Mouse (Mus musculus) liver, embryonic 11.5 days (tissue): ENCODE results near the gene Asns. TPM values are rescaled to one million over a fixed set of nuclear protein-coding genes. Genes with fewer than 3 reads are reported as not detected.

ENCODE experiments used
- ATAC-seq: fragments of 200-750 bp; cut with Nextera tagmentation; replicated peaks from 2 replicates; pipeline ENCODE4 v1.8.0; 2017; ENCODE audit warnings: moderate number of reproducible peaks, mild to moderate bottlenecking, moderate TSS enrichment, moderate library complexity; ENCODE audit not compliant: low FRiP score
- DNase-seq: peaks from one replicate; pipeline ENCODE4 v3.0.0-alpha.2; 2017; ENCODE audit warnings: low spot score
- H3K27ac ChIP-seq: fragments of 300-500 bp; sonication (generic); 2 replicates; pipeline ENCODE4 v1.5.1; 2014; ENCODE audit warnings: mild to moderate bottlenecking, low read depth, low read length, control low read depth
- H3K27me3 ChIP-seq: fragments of 300-500 bp; sonication (generic); replicated peaks from 2 replicates; pipeline ENCODE4 v1.6.1; 2014; ENCODE audit warnings: low read length, mixed read lengths; ENCODE audit not compliant: control insufficient read depth, insufficient read depth
- H3K36me3 ChIP-seq: fragments of 300-500 bp; sonication (generic); 2 replicates; pipeline ENCODE4 v1.6.1; 2014; ENCODE audit warnings: mild to moderate bottlenecking, low read length, moderate library complexity, mixed read lengths; ENCODE audit not compliant: control insufficient read depth, insufficient read depth
- H3K4me1 ChIP-seq: fragments of 300-500 bp; sonication (generic); replicated peaks from 2 replicates; pipeline ENCODE4 v1.6.1; 2014; ENCODE audit warnings: low read length, mixed read lengths; ENCODE audit not compliant: control insufficient read depth, insufficient read depth
- H3K4me2 ChIP-seq: fragments of 300-500 bp; sonication (generic); 2 replicates; pipeline ENCODE4 v1.6.1; 2014; ENCODE audit warnings: mild to moderate bottlenecking, control low read depth, moderate library complexity
- H3K4me3 ChIP-seq: fragments of 300-500 bp; sonication (generic); 2 replicates; pipeline ENCODE4 v1.5.1; 2014; ENCODE audit warnings: low read depth, low read length, control low read depth
- H3K9ac ChIP-seq: fragments of 300-500 bp; sonication (generic); 2 replicates; pipeline ENCODE4 v1.6.1; 2014; ENCODE audit warnings: low read depth, low read length, control low read depth
- H3K9me3 ChIP-seq: fragments of 300-500 bp; sonication (generic); 2 replicates; pipeline ENCODE4 v1.6.1; 2016; ENCODE audit warnings: low read length, inconsistent platforms, mixed read lengths; ENCODE audit not compliant: control insufficient read depth
- WGBS: fragments of 180-500 bp; shearing (Covaris S2); extraction: QIAGEN DNeasy Blood & Tissue Kit; methylation state at CpG from one replicate; pipeline ENCODE4 v1.1.7; 2014; 5-methylcytosine and 5-hydroxymethylcytosine counted together
- polyA plus RNA-seq: library from polyadenylated mRNA; unstranded; fragments of >200 nt; fragmentation: Nextera tagmentation; extraction: Ambion mirVana; gene quantifications from 2 replicates; pipeline ENCODE4 v1.2.1, GENCODE M21; 2014

Gene Asns
- polyA plus RNA-seq, 1 experiment from 2014 or later, result 501 TPM

- no peaks in the 10 kb centered on the region for H3K9me3 ChIP-seq
- H3K4me2 ChIP-seq, result no peak overlapping the region
- H3K27ac ChIP-seq, result no peak overlapping the region
- H3K4me3 ChIP-seq, result no peak overlapping the region
- no peak for ATAC-seq
- no peaks in the 10 kb centered on the region for H3K27me3 ChIP-seq
- no peak for DNase-seq
- H3K36me3 ChIP-seq, result no peaks in the 10 kb centered on the region
- H3K9ac ChIP-seq, result no peak overlapping the region
- WGBS, result 59% methylated on average over 2 of the region's 2 CpGs
- no peaks in the 10 kb centered on the region; the same call in 1 of the 2 replicates for H3K4me1 ChIP-seq
These were observed 21.2 kb upstream of the Asns start for GRCm38 (mm10) chr6:7714230-7714629.

- Histone ChIP-seq H3K4me3 (no peak overlapping the region), H3K9me3 (no peaks in the 10 kb centered on the region), H3K9ac (no peak overlapping the region), H3K27ac (no peak overlapping the region), H3K4me1 (no peaks in the 10 kb centered on the region; the same call in 1 of the 2 replicates), H3K36me3 (no peaks in the 10 kb centered on the region), H3K4me2 (no peak overlapping the region), H3K27me3 (no peaks in the 10 kb centered on the region)
- DNase-seq, result no peak
- 71% methylated on average over 3 of the region's 3 CpGs for WGBS
- ATAC-seq, result no peak
These were observed 18.8 kb upstream of the Asns start for GRCm38 (mm10) chr6:7711837-7712330.

- Histone ChIP-seq H3K4me3 (no peak overlapping the region), H3K4me2 (no peak overlapping the region), H3K9ac (no peak overlapping the region), H3K4me1 (no peaks in the 10 kb centered on the region), H3K9me3 (no peaks in the 10 kb centered on the region), H3K27me3 (no peaks in the 10 kb centered on the region), H3K27ac (no peak overlapping the region), H3K36me3 (no peaks in the 10 kb centered on the region)
- WGBS, result 65% methylated on average over 3 of the region's 3 CpGs
- no peak for DNase-seq
- ATAC-seq, result no peak
These were observed 15.2 kb upstream of the Asns start for GRCm38 (mm10) chr6:7708246-7708645.

GRCm38 (mm10) chr6:7706796-7707195, 13.7 kb upstream of the Asns start:
- ATAC-seq, result no peak
- 64% methylated on average over 1 of the region's 1 CpGs for WGBS

GRCm38 (mm10) chr6:7697999-7698699, 5.1 kb upstream of the Asns start:
- H3K27me3 ChIP-seq, result no peaks in the 10 kb centered on the region
- no peak for DNase-seq
- H3K9ac ChIP-seq, result 0 out of 2 replicates have a peak overlapping the region, but pooled peaks have one; percentile 37
- ATAC-seq, result peak; percentile 88
- H3K4me1 ChIP-seq, result peaks cover 29% of the 10 kb centered on the region
- H3K4me2 ChIP-seq, result peak overlapping the region; percentile 59
- no peaks in the 10 kb centered on the region for H3K9me3 ChIP-seq
- peak overlapping the region; percentile 7; the same call in 1 of the 2 replicates for H3K4me3 ChIP-seq
- no peaks in the 10 kb centered on the region for H3K36me3 ChIP-seq
- WGBS, result 59% methylated on average over 6 of the region's 6 CpGs
- peak overlapping the region; percentile 94 for H3K27ac ChIP-seq

More at GRCm38 (mm10) chr6:7706796-7707195, 13.7 kb upstream of the Asns start:
- Histone ChIP-seq H3K4me3 (no peak overlapping the region), H3K4me1 (no peaks in the 10 kb centered on the region), H3K4me2 (no peak overlapping the region), H3K27ac (no peak overlapping the region), H3K9ac (no peak overlapping the region), H3K27me3 (no peaks in the 10 kb centered on the region), H3K9me3 (no peaks in the 10 kb centered on the region), H3K36me3 (no peaks in the 10 kb centered on the region)
- no peak for DNase-seq

GRCm38 (mm10) chr6:7697077-7697643, 4.1 kb upstream of the Asns start:
- H3K27ac ChIP-seq, result peak overlapping the region; percentile 94
- 0 out of 2 replicates have a peak, but pooled peaks have one; percentile 12 for ATAC-seq

GRCm38 (mm10) chr6:7696641-7697040, 3.6 kb upstream of the Asns start:
- no peaks in the 10 kb centered on the region for H3K27me3 ChIP-seq
- no peak for DNase-seq
- no peak overlapping the region for H3K4me3 ChIP-seq
- H3K9me3 ChIP-seq, result no peaks in the 10 kb centered on the region
- H3K4me2 ChIP-seq, result peak overlapping the region; percentile 59
- peak overlapping the region; percentile 38; the same call in 1 of the 2 replicates for H3K9ac ChIP-seq
- H3K4me1 ChIP-seq, result peaks cover 30% of the 10 kb centered on the region
- 60% methylated on average over 3 of the region's 3 CpGs for WGBS
- H3K27ac ChIP-seq, result peak overlapping the region; percentile 94
- no peak for ATAC-seq
- H3K36me3 ChIP-seq, result no peaks in the 10 kb centered on the region

More at GRCm38 (mm10) chr6:7697077-7697643, 4.1 kb upstream of the Asns start:
- H3K4me2 ChIP-seq, result peak overlapping the region; percentile 59
- no peaks in the 10 kb centered on the region for H3K36me3 ChIP-seq
- no peaks in the 10 kb centered on the region for H3K27me3 ChIP-seq
- WGBS, result 63% methylated on average over 4 of the region's 4 CpGs
- no peaks in the 10 kb centered on the region for H3K9me3 ChIP-seq
- peak overlapping the region; percentile 38; the same call in 1 of the 2 replicates for H3K9ac ChIP-seq
- no peak overlapping the region for H3K4me3 ChIP-seq
- DNase-seq, result no peak
- peaks cover 30% of the 10 kb centered on the region for H3K4me1 ChIP-seq

GRCm38 (mm10) chr6:7695901-7696300, 2.8 kb upstream of the Asns start:
- Histone ChIP-seq H3K9me3 (no peaks in the 10 kb centered on the region), H3K4me3 (no peak overlapping the region), H3K4me2 (no peak overlapping the region), H3K4me1 (peaks cover 32% of the 10 kb centered on the region), H3K9ac (no peak overlapping the region), H3K27me3 (no peaks in the 10 kb centered on the region), H3K27ac (peak overlapping the region; percentile 94; the same call in 1 of the 2 replicates), H3K36me3 (0 out of 2 replicates have a peak, but pooled peaks cover 1% of the 10 kb centered on the region)
- no peak for ATAC-seq
- no peak for DNase-seq
- WGBS, result 64% methylated on average over 4 of the region's 4 CpGs
